Mouse (Mus musculus) splenic B cell, adult 2 months (primary cell): ENCODE measurements around the gene Prg2.
A peak's percentile ranks its signal among the peaks of the same experiment; 100 is the strongest.

Experiments
- DNase-seq: peaks from one replicate; pipeline ENCODE4 v3.0.0-alpha.2; 2011; ENCODE audit warnings: low read depth, low spot score
- H3K27me3 ChIP-seq: 2 replicates; pipeline ENCODE4 v1.6.1; 2012; ENCODE audit warnings: mild to moderate bottlenecking, low read length, moderate library complexity, mixed read lengths; ENCODE audit not compliant: control insufficient read depth, poor library complexity, insufficient read depth, severe bottlenecking
- H3K36me3 ChIP-seq: 2 replicates; pipeline ENCODE4 v1.6.1; 2012; ENCODE audit warnings: mild to moderate bottlenecking, low read length, moderate library complexity, mixed read lengths; ENCODE audit not compliant: control insufficient read depth, poor library complexity, insufficient read depth, severe bottlenecking

Gene Prg2

DNA sequence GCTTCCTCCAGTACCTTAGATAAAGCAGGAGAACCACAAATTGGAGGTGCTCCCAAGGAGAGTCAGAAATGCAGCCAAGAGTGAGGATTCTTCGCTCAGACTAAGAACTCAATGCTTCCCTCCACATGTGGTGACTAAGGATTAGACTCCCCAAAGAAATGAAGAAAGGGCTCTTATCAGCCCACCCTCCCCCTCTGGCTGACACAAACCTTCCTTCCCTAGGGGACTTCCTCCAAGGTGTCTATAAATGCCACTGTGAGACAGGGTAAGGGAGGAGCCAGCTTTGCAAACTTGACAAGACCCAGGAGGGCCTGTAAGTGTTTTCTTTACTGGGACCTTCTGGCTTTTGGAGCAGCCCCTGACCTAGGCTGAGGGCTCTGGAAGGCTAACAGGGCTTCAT lies at the start of gene Prg2:
Gene Prg2 (plus strand): TSS at position 274 of the 400 bp plus-strand sequence.
- Histone ChIP-seq H3K27me3 (no peaks in the 10 kb centered on the region), H3K36me3 (no peaks in the 10 kb centered on the region)
- no peak for DNase-seq

DNA sequence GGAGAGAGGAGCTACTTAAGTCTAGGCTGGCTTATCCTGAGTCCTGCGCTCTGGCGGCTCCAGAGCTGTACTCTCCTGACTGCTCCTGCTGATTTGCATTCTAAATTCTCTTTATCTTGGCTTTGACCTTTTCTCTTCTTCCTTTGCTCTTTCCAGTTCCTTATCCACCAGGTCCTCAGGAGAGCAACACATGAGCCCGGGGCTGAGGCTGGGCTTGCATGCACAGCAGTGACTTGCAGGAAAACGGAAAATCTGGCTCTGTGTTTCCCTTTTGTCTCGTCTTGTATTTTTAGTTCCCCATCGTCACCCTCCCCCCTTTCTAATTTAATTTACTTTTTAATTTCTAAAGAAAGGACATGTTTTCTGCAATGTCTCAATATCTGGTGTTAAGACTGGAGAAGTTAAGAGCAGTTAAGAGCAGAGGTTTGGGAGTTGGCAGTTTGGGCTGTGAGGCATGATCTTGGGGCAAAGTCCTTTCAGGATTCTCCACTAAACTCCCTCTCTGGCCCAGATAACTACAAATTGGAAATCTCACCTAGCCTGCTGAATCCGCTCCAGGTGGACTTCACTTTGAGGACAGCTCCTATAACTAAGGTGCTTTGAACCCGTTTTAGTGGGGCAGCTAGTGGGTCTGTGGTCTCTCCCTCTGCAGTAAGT lies 46.1 kb upstream of the Prg2 start:
- no peak for DNase-seq
- no peaks in the 10 kb centered on the region for H3K27me3 ChIP-seq

DNA sequence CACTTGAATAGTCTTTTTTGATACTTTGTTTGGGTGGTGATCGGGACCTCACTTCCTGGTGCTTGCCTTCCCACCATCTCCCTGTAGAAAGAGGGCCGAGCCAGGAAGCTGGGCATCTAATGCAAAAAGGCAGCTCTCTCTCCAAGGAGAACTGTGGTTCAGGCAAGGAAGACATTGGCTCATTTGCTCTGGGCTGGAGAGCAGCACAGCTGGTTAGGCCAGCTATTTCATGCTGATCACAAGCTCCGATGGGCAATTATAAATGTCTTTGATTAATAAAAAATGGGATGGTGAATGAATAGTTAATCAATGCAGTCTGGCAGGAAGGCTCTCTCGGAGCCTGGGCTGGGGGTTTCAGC lies 45.6 kb upstream of the Prg2 start:
- H3K27me3 ChIP-seq = no peaks in the 10 kb centered on the region

More for the DNA sequence above, 46.1 kb upstream of the Prg2 start:
- no peaks in the 10 kb centered on the region for H3K36me3 ChIP-seq

DNA sequence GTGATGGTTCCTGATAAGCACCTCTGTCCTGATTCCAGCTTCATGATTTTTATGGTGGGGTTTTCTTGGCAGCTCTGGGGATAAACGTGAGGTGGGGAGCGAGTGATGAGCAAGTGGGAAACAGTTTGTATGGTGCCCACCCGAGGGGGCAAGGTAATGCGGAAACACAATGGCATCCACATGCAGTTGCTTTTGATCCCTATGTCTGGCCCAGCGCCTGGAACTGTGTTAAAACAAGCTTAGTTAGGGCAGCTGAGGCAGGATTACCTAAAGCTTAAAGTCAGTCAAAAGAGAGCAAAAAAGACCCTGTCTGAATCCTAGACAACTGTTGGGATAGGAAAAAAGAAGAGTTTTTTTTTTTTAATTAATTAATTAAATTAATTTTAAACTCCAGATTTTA lies 45.2 kb upstream of the Prg2 start:
- no peaks in the 10 kb centered on the region for H3K27me3 ChIP-seq
- no peaks in the 10 kb centered on the region for H3K36me3 ChIP-seq
- no peak for DNase-seq

More for the DNA sequence above, 45.6 kb upstream of the Prg2 start:
- H3K36me3 ChIP-seq = no peaks in the 10 kb centered on the region
- DNase-seq = no peak

DNA sequence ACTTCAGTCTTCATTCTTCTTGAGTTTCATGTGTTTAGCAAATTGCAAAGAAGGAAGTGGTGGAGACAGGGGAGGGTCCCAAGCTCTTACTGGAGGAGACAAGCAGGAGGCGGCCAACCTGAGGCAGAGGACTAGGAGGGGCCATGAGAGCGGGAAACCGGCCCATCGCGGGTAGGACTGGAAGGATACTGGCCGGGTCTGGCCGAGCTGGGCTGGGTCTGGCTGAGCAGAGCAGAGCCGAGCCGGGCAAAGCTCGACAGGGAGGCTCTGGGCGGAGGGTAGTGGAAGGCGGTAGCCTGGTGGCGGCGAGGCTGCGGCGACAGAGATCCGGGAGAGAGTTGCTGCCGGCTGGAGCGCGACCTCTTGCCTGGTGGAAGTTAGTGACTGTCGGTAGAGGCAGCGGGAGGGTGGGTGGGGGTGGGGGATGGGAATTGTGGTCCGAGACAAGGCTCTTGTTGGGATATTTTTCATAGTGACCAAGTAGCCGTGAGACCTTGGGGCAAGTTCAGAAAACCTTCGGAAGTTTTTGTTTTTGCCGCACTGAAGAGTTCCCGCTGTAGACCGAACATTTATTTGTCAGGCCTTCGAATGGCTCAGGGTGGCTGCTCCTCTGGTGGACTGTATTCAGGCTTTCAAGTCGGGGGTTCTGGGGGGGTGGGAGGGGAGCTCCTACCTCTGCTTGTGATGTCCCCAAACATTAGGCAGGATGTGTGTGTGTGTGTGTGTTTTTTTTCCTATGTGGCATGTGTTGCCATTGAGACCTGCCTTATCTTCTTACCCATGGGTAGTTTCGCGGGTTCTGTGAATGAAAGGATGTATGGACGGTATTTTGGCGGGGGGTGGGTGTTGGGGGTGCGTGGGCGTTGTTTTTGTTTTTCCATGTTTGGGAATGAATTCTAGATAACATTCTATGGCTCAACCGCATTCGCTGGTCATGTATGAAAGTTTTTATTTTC lies 43.5 kb upstream of the Prg2 start, which contains the start of gene Slc43a3:
Gene Slc43a3 (plus strand): TSS at position 106 of the 956 bp plus-strand sequence.
- Histone ChIP-seq H3K36me3 (no peaks in the 10 kb centered on the region), H3K27me3 (no peaks in the 10 kb centered on the region)
- peak; percentile 58 for DNase-seq

DNA sequence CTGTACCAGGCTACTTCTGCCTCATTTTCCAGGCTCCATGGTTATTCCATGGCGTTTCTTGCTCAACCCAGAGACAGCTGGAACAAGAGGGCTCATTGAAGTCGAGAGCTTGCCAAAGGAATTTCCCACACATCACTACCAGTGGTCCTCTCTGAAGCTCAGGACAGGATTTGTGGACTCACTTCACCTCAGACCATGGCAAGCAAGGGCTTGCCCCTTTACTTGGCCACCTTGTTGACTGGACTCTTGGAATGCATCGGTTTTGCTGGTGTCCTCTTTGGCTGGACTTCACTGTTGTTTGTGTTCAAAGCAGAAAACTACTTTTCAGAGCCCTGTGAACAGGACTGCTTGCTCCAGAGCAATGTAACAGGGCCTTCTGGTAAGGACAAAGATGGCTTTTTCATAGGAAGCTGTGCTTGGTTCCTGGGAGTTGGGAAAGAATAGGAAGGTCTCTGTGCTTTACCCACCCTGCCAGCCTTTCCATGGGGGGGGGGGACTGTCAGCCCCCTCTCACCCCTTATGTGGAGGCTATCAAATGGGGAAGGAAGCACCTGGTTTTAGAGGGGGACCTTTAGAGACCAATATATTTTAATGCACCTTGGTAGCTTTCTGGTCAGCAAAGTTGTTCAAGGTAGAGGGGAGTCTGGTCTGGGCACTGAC lies 42.6 kb upstream of the Prg2 start:
- no peaks in the 10 kb centered on the region for H3K36me3 ChIP-seq
- no peak for DNase-seq
- no peaks in the 10 kb centered on the region for H3K27me3 ChIP-seq

DNA sequence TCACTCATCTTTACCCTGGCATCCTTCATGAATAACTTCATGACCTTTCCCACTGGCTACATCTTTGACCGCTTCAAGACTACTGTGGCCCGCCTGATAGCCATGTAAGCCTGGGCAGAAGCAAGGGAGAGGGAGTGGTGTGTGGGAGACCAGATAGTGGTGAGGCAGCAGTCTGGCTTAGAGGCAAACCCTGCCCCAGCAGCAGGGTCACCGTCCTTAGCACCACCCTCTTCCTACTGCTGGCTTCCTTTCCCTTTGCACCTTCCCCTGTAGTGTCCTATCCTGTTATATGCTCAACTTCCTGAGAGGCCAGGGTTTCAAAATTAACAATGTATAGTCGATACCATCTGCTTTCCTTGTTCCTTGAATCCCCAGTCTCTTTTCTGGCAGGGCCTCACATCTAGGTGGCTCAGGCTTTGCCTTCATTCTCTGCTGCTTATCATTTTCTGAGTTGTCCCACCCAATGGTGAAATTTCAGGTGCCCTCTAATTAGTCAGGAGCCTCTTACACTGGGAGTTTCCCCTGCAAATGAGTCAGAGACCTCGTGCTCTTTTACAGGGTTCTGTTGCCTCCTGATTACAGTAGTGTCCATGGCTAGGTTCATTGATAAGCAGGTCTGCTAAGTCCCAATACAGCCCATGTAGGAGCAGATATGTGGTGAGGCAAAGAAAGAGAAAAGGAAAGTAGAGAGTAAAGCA lies 41.9 kb upstream of the Prg2 start:
- H3K36me3 ChIP-seq = no peaks in the 10 kb centered on the region
- peak; percentile 64 for DNase-seq
- H3K27me3 ChIP-seq = no peaks in the 10 kb centered on the region

DNA sequence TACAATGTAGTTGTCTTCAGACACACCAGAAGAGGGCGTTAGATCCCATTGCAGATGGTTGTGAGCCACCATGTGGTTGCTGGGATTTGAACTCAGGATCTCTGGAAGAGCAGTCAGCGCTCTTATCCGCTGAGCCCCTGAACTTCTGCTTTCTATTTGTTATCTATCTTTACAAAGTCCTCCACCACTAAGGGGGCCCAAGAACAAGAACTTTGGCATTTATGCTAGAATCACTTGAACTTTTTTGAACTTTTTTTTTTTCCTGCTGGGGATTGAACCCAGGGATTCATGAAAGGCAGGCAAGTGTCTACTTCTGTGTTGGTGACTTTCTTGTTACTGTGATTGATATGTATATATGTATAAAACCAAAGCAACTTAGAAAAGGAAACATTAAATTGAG lies 41.0 kb upstream of the Prg2 start:
- peak; percentile 23 for DNase-seq
- Histone ChIP-seq H3K27me3 (no peaks in the 10 kb centered on the region), H3K36me3 (no peaks in the 10 kb centered on the region)

DNA sequence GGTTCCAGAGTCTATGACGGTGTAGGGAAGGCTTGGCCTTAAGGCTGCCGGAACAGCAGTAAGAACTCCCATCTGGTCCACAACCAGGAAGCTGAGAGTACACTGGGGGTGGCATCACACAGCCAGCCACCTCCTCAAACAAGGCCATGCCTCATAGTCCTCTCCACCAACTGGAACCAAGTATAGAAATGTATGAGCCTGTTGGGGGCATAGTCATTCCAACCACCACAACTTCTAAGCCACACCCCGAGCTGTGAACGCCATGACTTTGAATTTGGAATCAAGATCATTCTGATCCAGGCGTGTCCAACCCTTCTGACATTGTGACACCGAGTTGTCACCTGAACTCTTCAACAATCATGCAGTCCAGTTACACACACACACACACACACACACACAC lies 40.5 kb upstream of the Prg2 start:
- DNase-seq = no peak
- Histone ChIP-seq H3K27me3 (no peaks in the 10 kb centered on the region), H3K36me3 (no peaks in the 10 kb centered on the region)

DNA sequence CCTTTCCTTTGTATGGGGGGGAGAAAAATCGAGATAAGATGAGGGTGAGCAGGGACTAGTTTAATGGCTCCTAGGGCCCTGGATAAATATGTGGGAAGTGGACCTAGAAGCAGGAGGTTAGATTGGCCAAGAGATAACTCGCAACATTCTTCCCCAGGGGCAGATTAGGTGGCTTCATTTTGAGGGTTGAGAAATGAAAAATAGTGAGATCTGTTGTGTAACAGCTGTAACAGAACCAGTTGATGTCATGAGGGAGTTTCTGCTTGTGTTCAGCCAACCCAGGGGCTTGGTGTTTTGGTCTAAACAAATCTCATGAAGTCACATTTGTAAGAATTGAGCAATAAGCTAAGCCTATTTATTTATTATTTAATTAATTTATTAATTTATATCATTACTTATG lies 38.9 kb upstream of the Prg2 start:
- Histone ChIP-seq H3K27me3 (no peaks in the 10 kb centered on the region), H3K36me3 (no peaks in the 10 kb centered on the region)
- no peak for DNase-seq

DNA sequence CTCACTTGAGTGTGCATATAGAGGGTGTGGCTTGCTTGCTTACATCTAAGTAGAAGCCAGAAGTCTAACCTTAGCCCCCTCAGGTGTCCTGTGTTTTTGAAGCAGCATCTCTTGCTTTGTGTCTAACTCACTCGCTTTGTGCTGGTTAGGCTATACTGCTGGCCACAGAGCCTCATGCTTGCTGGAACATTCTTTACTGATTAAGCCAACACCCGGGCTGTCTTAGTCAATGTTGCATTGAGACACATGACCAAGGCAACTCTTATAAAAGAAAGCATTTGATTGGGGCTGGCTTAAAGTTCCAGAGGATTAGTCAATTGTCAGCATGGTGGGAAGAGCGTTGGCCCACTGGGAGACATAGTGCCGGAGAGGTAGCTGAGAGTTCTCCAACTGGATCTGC lies 38.5 kb upstream of the Prg2 start:
- no peak for DNase-seq
- Histone ChIP-seq H3K27me3 (no peaks in the 10 kb centered on the region), H3K36me3 (no peaks in the 10 kb centered on the region)

DNA sequence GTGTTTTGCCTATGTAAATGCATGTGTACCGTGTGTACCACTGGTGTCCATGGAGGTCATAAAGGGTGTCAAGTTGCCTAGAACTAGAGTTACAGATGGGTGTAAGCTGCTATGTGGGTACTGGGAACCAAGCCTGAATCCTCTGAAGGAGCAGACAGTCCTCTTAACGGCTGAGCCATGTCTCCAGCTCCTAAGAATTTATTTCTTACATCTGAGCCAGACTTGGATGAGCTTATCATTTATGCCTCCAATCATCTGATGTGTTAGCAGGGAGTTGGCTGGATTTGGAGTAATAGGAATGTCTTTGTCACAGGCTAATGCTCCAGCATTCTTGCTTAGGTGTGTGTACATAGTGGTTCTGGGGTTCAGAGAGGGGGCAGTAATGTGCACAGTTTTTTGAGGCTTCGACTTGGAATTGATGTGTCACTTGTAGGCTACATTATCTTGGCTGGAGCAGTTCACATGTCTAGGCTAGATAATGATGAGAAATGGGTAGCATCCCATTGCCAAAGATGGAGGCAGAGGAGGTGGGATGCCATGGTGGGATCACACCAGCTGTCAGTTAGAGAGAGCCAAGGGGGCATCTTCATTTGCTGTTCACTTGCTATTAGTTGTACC lies 33.0 kb upstream of the Prg2 start:
- Histone ChIP-seq H3K36me3 (no peaks in the 10 kb centered on the region), H3K27me3 (no peaks in the 10 kb centered on the region)
- no peak for DNase-seq

DNA sequence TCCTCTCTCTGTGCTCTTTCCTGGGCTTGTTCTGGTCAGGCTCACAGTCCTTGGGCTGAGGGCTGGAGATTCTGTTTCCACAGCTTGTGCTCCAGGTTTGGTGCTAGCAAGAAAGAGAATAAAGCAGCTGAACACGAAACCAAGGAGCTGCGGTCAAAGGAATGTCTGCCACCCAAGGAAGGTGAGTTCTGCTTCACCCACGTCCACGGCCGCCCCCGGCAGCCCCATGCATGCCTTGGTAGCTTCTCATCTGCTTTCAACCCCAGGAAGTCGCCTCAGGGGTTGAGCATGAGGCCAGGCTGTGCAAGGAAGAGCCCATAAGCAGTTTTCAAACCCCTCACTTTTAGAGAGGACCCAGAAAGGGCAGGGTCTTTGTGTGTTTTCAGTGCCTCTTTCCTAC lies 32.0 kb upstream of the Prg2 start:
- no peak for DNase-seq
- Histone ChIP-seq H3K36me3 (no peaks in the 10 kb centered on the region), H3K27me3 (no peaks in the 10 kb centered on the region)

DNA sequence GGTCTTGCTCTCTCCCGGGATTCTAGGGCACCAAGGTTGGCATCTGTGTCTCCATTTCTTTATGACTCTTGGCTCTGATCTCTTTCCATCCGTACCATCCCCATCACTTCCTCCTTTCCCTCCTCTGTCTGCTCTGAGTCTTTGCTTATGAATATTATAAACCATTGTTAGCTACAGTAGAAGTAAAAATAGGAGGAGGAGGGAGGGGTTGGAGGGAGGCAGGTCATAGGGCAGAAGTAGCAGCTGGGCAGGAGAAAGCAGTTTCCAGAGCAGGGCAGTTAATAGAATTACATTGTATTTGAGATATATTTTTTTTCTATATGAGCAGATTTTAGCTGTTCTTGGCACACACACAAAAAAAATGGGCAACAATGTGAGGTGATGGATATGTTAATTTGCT lies 31.5 kb upstream of the Prg2 start:
- DNase-seq = no peak
- H3K27me3 ChIP-seq = no peaks in the 10 kb centered on the region
- H3K36me3 ChIP-seq = no peaks in the 10 kb centered on the region
